Mouse (Mus musculus): Measurements from ENCODE around the gene Mettl23. TPM values are rescaled to one million over a fixed set of nuclear protein-coding genes. Genes with fewer than 3 reads are reported as not detected.

The Mettl23 gene
- 70.9 and 79.2 TPM in 2 replicates for polyA plus RNA-seq (2014; fragmentation: Nextera tagmentation; extraction: Ambion mirVana)

- Histone ChIP-seq H3K9ac (ENCODE audit: low read length) (peak within 1 kb of the TSS; percentile 91), H3K4me1 (ENCODE audit: control insufficient read depth in 2 of 2, insufficient read depth in 2 of 2, low read length in 2 of 2) (peaks cover 7 to 29% of the 10 kb centered on the region in 2 experiments), H3K36me3 (ENCODE audit: control insufficient read depth, insufficient read depth, low read length) (peaks cover 54% of the 10 kb centered on the region), H3K27ac (replicated peaks in 1 of 2; ENCODE audit: control insufficient read depth in 1 of 2, insufficient read depth in 1 of 2, low read depth in 2 of 2, low read length in 2 of 2) (peak within 1 kb of the TSS; percentile 95 to 98), H3K9me3 (ENCODE audit: control insufficient read depth, low read length) (no peaks in the 10 kb centered on the region), H3K27me3 (ENCODE audit: control insufficient read depth, insufficient read depth, low read length) (no peaks in the 10 kb centered on the region), H3K4me3 (ENCODE audit: control insufficient read depth in 1 of 2, insufficient read depth in 1 of 2, low read depth in 1 of 2, low read length in 2 of 2) (peak within 1 kb of the TSS; percentile 85 to 89), H3K4me2 (ENCODE audit: low read length) (peak within 1 kb of the TSS; percentile 89)
- WGBS, result under 1% methylated on average over 72 of the region's 72 CpGs
- ATAC-seq (ENCODE audit: insufficient number of reproducible peaks, insufficient read depth, low FRiP score, low read depth), result peak; percentile 93
Observed at GRCm38 (mm10) chr11:116843261-116844233, at the start of gene Mettl23, which contains the start of gene Jmjd6. Mettl23 (plus strand) TSS chr11:116843278. Jmjd6 (minus strand) TSS chr11:116843449.

DNA sequence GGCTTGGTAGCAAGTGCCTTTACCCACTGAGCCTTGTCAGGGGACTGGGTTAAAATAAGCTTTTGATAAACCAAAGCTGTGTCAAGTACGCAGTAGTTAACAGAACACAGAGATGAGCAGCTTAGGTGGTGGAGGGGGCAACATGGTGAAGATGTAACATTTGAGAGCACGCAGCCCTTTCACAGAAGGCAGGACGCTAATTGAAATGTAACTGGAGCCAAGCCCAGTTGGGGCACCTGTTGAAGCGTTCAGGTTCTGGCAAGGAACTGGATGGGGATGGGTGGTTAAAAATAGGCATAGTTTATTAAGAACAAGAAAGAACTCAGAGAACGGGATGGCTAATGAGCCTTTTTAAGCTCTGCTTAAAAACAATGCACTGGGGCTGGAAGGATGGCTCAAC lies 43.7 kb upstream of the Mettl23 start:
- Histone ChIP-seq H3K27me3 (ENCODE audit: control insufficient read depth, insufficient read depth, low read length) (no peaks in the 10 kb centered on the region), H3K27ac (replicated peaks in 1 of 2; ENCODE audit: control insufficient read depth in 1 of 2, insufficient read depth in 1 of 2, low read depth in 2 of 2, low read length in 2 of 2) (no peak overlapping the region), H3K4me2 (ENCODE audit: low read length) (0 out of 2 replicates have a peak overlapping the region, but pooled peaks have one; percentile 4), H3K36me3 (ENCODE audit: control insufficient read depth, insufficient read depth, low read length) (no peaks in the 10 kb centered on the region), H3K4me1 (ENCODE audit: control insufficient read depth in 2 of 2, insufficient read depth in 2 of 2, low read length in 2 of 2) (peaks cover 3% of the 10 kb centered on the region in 2 experiments; a peak in 3 of 4 replicates), H3K9me3 (ENCODE audit: control insufficient read depth, low read length) (no peaks in the 10 kb centered on the region), H3K9ac (ENCODE audit: low read length) (no peak overlapping the region), H3K4me3 (ENCODE audit: control insufficient read depth in 1 of 2, insufficient read depth in 1 of 2, low read depth in 1 of 2, low read length in 2 of 2) (no peak overlapping the region)
- WGBS, result 48% methylated on average over 5 of the region's 5 CpGs
- ATAC-seq (ENCODE audit: insufficient number of reproducible peaks, insufficient read depth, low FRiP score, low read depth), result no peak

- 50% methylated on average over 5 of the region's 5 CpGs for whole genome bisulfite sequencing
- no peak for ATAC-seq (ENCODE audit: insufficient number of reproducible peaks, insufficient read depth, low FRiP score, low read depth)
- Histone ChIP-seq H3K9ac (ENCODE audit: low read length) (no peak overlapping the region), H3K4me1 (ENCODE audit: control insufficient read depth in 2 of 2, insufficient read depth in 2 of 2, low read length in 2 of 2) (peaks cover 3% of the 10 kb centered on the region in 2 experiments; a peak in 3 of 4 replicates), H3K27ac (replicated peaks in 1 of 2; ENCODE audit: control insufficient read depth in 1 of 2, insufficient read depth in 1 of 2, low read depth in 2 of 2, low read length in 2 of 2) (no peak overlapping the region), H3K4me3 (ENCODE audit: control insufficient read depth in 1 of 2, insufficient read depth in 1 of 2, low read depth in 1 of 2, low read length in 2 of 2) (no peak overlapping the region), H3K9me3 (ENCODE audit: control insufficient read depth, low read length) (no peaks in the 10 kb centered on the region), H3K36me3 (ENCODE audit: control insufficient read depth, insufficient read depth, low read length) (no peaks in the 10 kb centered on the region), H3K27me3 (ENCODE audit: control insufficient read depth, insufficient read depth, low read length) (no peaks in the 10 kb centered on the region), H3K4me2 (ENCODE audit: low read length) (no peak overlapping the region)
Observed at GRCm38 (mm10) chr11:116801106-116801505, 42.0 kb upstream of the Mettl23 start.

- Histone ChIP-seq H3K9me3 (ENCODE audit: control insufficient read depth, low read length) (no peaks in the 10 kb centered on the region), H3K36me3 (ENCODE audit: control insufficient read depth, insufficient read depth, low read length) (no peaks in the 10 kb centered on the region), H3K27ac (replicated peaks in 1 of 2; ENCODE audit: control insufficient read depth in 1 of 2, insufficient read depth in 1 of 2, low read depth in 2 of 2, low read length in 2 of 2) (no peak overlapping the region), H3K4me3 (ENCODE audit: control insufficient read depth in 1 of 2, insufficient read depth in 1 of 2, low read depth in 1 of 2, low read length in 2 of 2) (no peak overlapping the region), H3K27me3 (ENCODE audit: control insufficient read depth, insufficient read depth, low read length) (no peaks in the 10 kb centered on the region), H3K9ac (ENCODE audit: low read length) (no peak overlapping the region), H3K4me2 (ENCODE audit: low read length) (no peak overlapping the region), H3K4me1 (ENCODE audit: control insufficient read depth in 2 of 2, insufficient read depth in 2 of 2, low read length in 2 of 2) (peaks cover 5 to 6% of the 10 kb centered on the region in 2 experiments; a peak in 3 of 4 replicates)
- 77% methylated on average over 5 of the region's 5 CpGs for WGBS
- no peak for ATAC-seq (ENCODE audit: insufficient number of reproducible peaks, insufficient read depth, low FRiP score, low read depth)
Observed at GRCm38 (mm10) chr11:116802709-116803108, 40.4 kb upstream of the Mettl23 start.

DNA sequence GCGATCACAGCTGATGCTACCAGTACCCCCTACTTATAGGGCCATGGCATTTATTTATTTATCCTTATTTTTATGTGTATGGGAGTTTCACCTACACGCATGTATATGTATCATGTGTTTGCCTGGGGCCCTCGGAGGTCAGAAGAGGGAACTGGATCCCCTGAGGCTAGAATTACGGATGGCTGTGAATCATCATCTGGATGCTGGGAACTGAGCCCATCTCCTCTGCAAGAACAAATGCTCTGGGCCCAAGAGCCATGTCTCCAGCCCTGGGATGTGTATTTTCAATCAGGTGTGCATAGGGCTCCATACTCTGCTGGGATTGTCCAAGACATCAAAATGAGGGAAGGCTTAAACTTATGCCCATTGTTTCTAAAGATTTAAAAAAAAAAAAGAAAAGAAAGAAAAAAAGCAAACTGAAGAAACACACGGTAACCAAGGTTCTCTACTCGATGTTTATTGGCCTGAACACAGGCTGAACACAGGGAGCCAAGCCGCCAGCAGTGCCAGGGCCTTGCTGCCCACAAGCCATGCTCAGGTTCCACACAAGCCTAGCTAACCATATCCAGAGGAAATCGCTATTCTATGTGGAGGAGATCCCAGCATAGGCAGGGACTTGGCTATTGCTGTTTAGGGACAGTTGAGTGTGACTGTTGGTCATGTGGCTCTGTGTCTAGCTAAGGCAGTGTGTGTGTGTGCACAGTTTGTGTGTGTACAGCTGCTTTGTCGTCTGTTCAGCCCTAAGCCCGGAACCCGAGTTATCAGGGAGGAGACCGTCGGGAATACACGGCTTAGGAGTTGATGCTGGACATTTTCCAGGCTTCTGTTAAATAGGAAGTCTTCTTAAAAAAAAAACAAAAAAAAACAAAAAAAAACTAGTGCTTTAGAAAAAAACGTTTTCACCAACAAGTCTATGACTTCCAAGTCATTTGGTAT lies 36.7 kb upstream of the Mettl23 start:
- H3K36me3 ChIP-seq (ENCODE audit: control insufficient read depth, insufficient read depth, low read length), result peaks cover 9% of the 10 kb centered on the region
- H3K9ac ChIP-seq (ENCODE audit: low read length), result peak overlapping the region; percentile 36; the same call in 1 of the 2 replicates
- no peak overlapping the region for H3K4me3 ChIP-seq (ENCODE audit: control insufficient read depth in 1 of 2, insufficient read depth in 1 of 2, low read depth in 1 of 2, low read length in 2 of 2)
- 55% methylated on average over 15 of the region's 15 CpGs for WGBS
- H3K4me2 ChIP-seq (ENCODE audit: low read length), result no peak overlapping the region
- no peaks in the 10 kb centered on the region for H3K9me3 ChIP-seq (ENCODE audit: control insufficient read depth, low read length)
- peaks cover 8 to 12% of the 10 kb centered on the region in 2 experiments for H3K4me1 ChIP-seq (ENCODE audit: control insufficient read depth in 2 of 2, insufficient read depth in 2 of 2, low read length in 2 of 2)
- no peaks in the 10 kb centered on the region; the same call in 1 of the 2 replicates for H3K27me3 ChIP-seq (ENCODE audit: control insufficient read depth, insufficient read depth, low read length)
- H3K27ac ChIP-seq (replicated peaks in 1 of 2; ENCODE audit: control insufficient read depth in 1 of 2, insufficient read depth in 1 of 2, low read depth in 2 of 2, low read length in 2 of 2), result peak overlapping the region; percentile 58 to 71
- no peak for ATAC-seq (ENCODE audit: insufficient number of reproducible peaks, insufficient read depth, low FRiP score, low read depth)

GRCm38 (mm10) chr11:116807116-116807515 lies 36.0 kb upstream of the Mettl23 start:
- H3K4me3 ChIP-seq (ENCODE audit: control insufficient read depth in 1 of 2, insufficient read depth in 1 of 2, low read depth in 1 of 2, low read length in 2 of 2), result no peak overlapping the region
- no peak overlapping the region for H3K9ac ChIP-seq (ENCODE audit: low read length)
- H3K4me1 ChIP-seq (ENCODE audit: control insufficient read depth in 2 of 2, insufficient read depth in 2 of 2, low read length in 2 of 2), result peaks cover 10 to 18% of the 10 kb centered on the region in 2 experiments
- H3K27ac ChIP-seq (replicated peaks in 1 of 2; ENCODE audit: control insufficient read depth in 1 of 2, insufficient read depth in 1 of 2, low read depth in 2 of 2, low read length in 2 of 2), result peak overlapping the region; percentile 58 to 61; a peak in 3 of 4 replicates
- ATAC-seq (ENCODE audit: insufficient number of reproducible peaks, insufficient read depth, low FRiP score, low read depth), result no peak
- H3K9me3 ChIP-seq (ENCODE audit: control insufficient read depth, low read length), result no peaks in the 10 kb centered on the region
- H3K27me3 ChIP-seq (ENCODE audit: control insufficient read depth, insufficient read depth, low read length), result no peaks in the 10 kb centered on the region; the same call in 1 of the 2 replicates
- no peak overlapping the region for H3K4me2 ChIP-seq (ENCODE audit: low read length)
- H3K36me3 ChIP-seq (ENCODE audit: control insufficient read depth, insufficient read depth, low read length), result peaks cover 9% of the 10 kb centered on the region
- 50% methylated on average over 7 of the region's 7 CpGs for WGBS

- Histone ChIP-seq H3K9me3 (ENCODE audit: control insufficient read depth, low read length) (no peaks in the 10 kb centered on the region), H3K27me3 (ENCODE audit: control insufficient read depth, insufficient read depth, low read length) (no peaks in the 10 kb centered on the region; the same call in 1 of the 2 replicates), H3K4me2 (ENCODE audit: low read length) (no peak overlapping the region), H3K4me1 (ENCODE audit: control insufficient read depth in 2 of 2, insufficient read depth in 2 of 2, low read length in 2 of 2) (peaks cover 10 to 22% of the 10 kb centered on the region in 2 experiments), H3K36me3 (ENCODE audit: control insufficient read depth, insufficient read depth, low read length) (peaks cover 9% of the 10 kb centered on the region), H3K4me3 (ENCODE audit: control insufficient read depth in 1 of 2, insufficient read depth in 1 of 2, low read depth in 1 of 2, low read length in 2 of 2) (no peak overlapping the region), H3K27ac (replicated peaks in 1 of 2; ENCODE audit: control insufficient read depth in 1 of 2, insufficient read depth in 1 of 2, low read depth in 2 of 2, low read length in 2 of 2) (peak overlapping the region; percentile 58 to 61), H3K9ac (ENCODE audit: low read length) (peak overlapping the region; percentile 42; the same call in 1 of the 2 replicates)
- 75% methylated on average over 3 of the region's 3 CpGs for WGBS
- no peak for ATAC-seq (ENCODE audit: insufficient number of reproducible peaks, insufficient read depth, low FRiP score, low read depth)
Observed at GRCm38 (mm10) chr11:116807526-116807925, 35.6 kb upstream of the Mettl23 start.

Measured in heart, embryonic 14.5 days (tissue).